Mouse (Mus musculus) brain, embryonic 14.5 days (tissue): Measurements from ENCODE around the gene Nipal1.

ENCODE experiments used
- CTCF ChIP-seq: fragments of 200-500 bp; IDR thresholded peaks from 2 replicates; pipeline ENCODE4 v1.5.1; 2012; ENCODE audit warnings: inconsistent platforms, mild to moderate bottlenecking, moderate library complexity, borderline replicate concordance; ENCODE audit not compliant: insufficient read depth, insufficient read length; ENCODE audit errors: extremely low read depth
- POLR2A ChIP-seq: fragments of 200-500 bp; IDR thresholded peaks from 2 replicates; pipeline ENCODE4 v1.6.1; 2012; ENCODE audit warnings: mild to moderate bottlenecking, inconsistent platforms, borderline replicate concordance; ENCODE audit not compliant: poor library complexity, insufficient read depth, insufficient read length, severe bottlenecking; ENCODE audit errors: extremely low read depth

GRCm38 (mm10) chr5:72674994-72675542 is 27.5 kb downstream of the Nipal1 start:
- TF ChIP-seq CTCF (no peak), POLR2A (no peak)
